Mouse (Mus musculus) spleen, adult 2 months (tissue): Measurements from ENCODE around the gene Ahcyl2.

Experiments
- CTCF ChIP-seq: fragments of 200-500 bp; IDR thresholded peaks from 2 replicates; pipeline ENCODE4 v1.5.1; 2011; ENCODE audit warnings: mild to moderate bottlenecking, inconsistent platforms; ENCODE audit not compliant: insufficient read depth, insufficient read length, insufficient replicate concordance; ENCODE audit errors: extremely low read depth
- POLR2A ChIP-seq: fragments of 200-500 bp; IDR thresholded peaks from 2 replicates; pipeline ENCODE4 v1.6.1; 2011; ENCODE audit warnings: low read depth, low read length, inconsistent platforms

- no peak for TF ChIP-seq POLR2A
- no peak for TF ChIP-seq CTCF
These were observed 173.2 kb downstream of the Ahcyl2 start for GRCm38 (mm10) chr6:29941036-29941435.
